Mouse (Mus musculus) urinary bladder, adult 2 months (tissue): ENCODE results near the gene Pla2g4d. TPM values are rescaled to one million over a fixed set of nuclear protein-coding genes. Genes with fewer than 3 reads are reported as not detected.

Experiments used
- DNase-seq: peaks from one replicate; pipeline ENCODE4 v3.0.0; 2022; ENCODE audit warnings: low spot score
- polyA plus RNA-seq: library from polyadenylated mRNA; depleted of rRNA; stranded (reverse); fragments of >200 nt; gene quantifications from 2 replicates; pipeline ENCODE4 v1.2.3, GENCODE M21; 2012; rRNA removed

Gene Pla2g4d
- polyA plus RNA-seq, result not detected in 2 replicates

GRCm38 (mm10) chr2:120288995-120289394, at the start of gene Pla2g4d:
Gene Pla2g4d (minus strand): TSS chr2:120289197.
- no peak for DNase-seq

- no peak for DNase-seq
Measured at GRCm38 (mm10) chr2:120337886-120338285, 48.9 kb upstream of the Pla2g4d start.

- DNase-seq, result no peak
Measured at GRCm38 (mm10) chr2:120331575-120331974, 42.6 kb upstream of the Pla2g4d start.

- no peak for DNase-seq
Measured at GRCm38 (mm10) chr2:120315077-120315476, 26.1 kb upstream of the Pla2g4d start.

- no peak for DNase-seq
Measured at GRCm38 (mm10) chr2:120314487-120314886, 25.5 kb upstream of the Pla2g4d start.

GRCm38 (mm10) chr2:120313976-120314375, 25.0 kb upstream of the Pla2g4d start, which contains the start of gene Pla2g4f:
Gene Pla2g4f (minus strand): TSS chr2:120314165.
- DNase-seq, result no peak

- no peak for DNase-seq
Measured at GRCm38 (mm10) chr2:120312276-120312825, 23.4 kb upstream of the Pla2g4d start.

- DNase-seq, result no peak
Measured at GRCm38 (mm10) chr2:120304113-120304512, 15.1 kb upstream of the Pla2g4d start.

GRCm38 (mm10) chr2:120301076-120301475, 12.1 kb upstream of the Pla2g4d start:
- DNase-seq, result no peak

- DNase-seq, result no peak
Measured at GRCm38 (mm10) chr2:120299866-120300265, 10.9 kb upstream of the Pla2g4d start.

- no peak for DNase-seq
Measured at GRCm38 (mm10) chr2:120296160-120296559, 7.2 kb upstream of the Pla2g4d start.

- DNase-seq, result no peak
Measured at GRCm38 (mm10) chr2:120291471-120292078, 2.6 kb upstream of the Pla2g4d start.

- DNase-seq, result no peak
Measured at GRCm38 (mm10) chr2:120288401-120288800, 596 bp downstream of the Pla2g4d start.

GRCm38 (mm10) chr2:120285639-120286038, 3.4 kb downstream of the Pla2g4d start:
- DNase-seq, result no peak

GRCm38 (mm10) chr2:120284705-120285104, 4.3 kb downstream of the Pla2g4d start:
- no peak for DNase-seq

GRCm38 (mm10) chr2:120284094-120284493, 4.9 kb downstream of the Pla2g4d start:
- DNase-seq, result no peak

- no peak for DNase-seq
Measured at GRCm38 (mm10) chr2:120283550-120283949, 5.4 kb downstream of the Pla2g4d start.

GRCm38 (mm10) chr2:120281221-120281620, 7.8 kb downstream of the Pla2g4d start:
- DNase-seq, result no peak

GRCm38 (mm10) chr2:120279961-120280360, 9.0 kb downstream of the Pla2g4d start:
- DNase-seq, result no peak

- DNase-seq, result no peak
Measured at GRCm38 (mm10) chr2:120276951-120277350, 12.0 kb downstream of the Pla2g4d start.

- DNase-seq, result no peak
Measured at GRCm38 (mm10) chr2:120268635-120269034, 20.4 kb downstream of the Pla2g4d start.

GRCm38 (mm10) chr2:120265523-120265922, 23.5 kb downstream of the Pla2g4d start:
- DNase-seq, result no peak

- no peak for DNase-seq
Measured at GRCm38 (mm10) chr2:120264858-120265257, 24.1 kb downstream of the Pla2g4d start.

GRCm38 (mm10) chr2:120262876-120263275, 26.1 kb downstream of the Pla2g4d start:
- no peak for DNase-seq
